Mouse (Mus musculus) limb, embryonic 12.5 days (tissue): ENCODE data around the gene Dock4. TPM values are rescaled to one million over a fixed set of nuclear protein-coding genes. Genes with fewer than 3 reads are reported as not detected.

Experiments
- ATAC-seq: fragments of 200-750 bp; cut with Nextera tagmentation; 2 replicates; pipeline ENCODE4 v1.8.0; 2017; ENCODE audit warnings: low read depth, moderate TSS enrichment; ENCODE audit not compliant: insufficient number of reproducible peaks, insufficient read depth, low FRiP score, low TSS enrichment
- H3K27ac ChIP-seq: fragments of 300-500 bp; sonication (generic); 2 replicates; pipeline ENCODE4 v1.5.1; 2016; ENCODE audit warnings: mild to moderate bottlenecking, moderate library complexity
- H3K27me3 ChIP-seq: fragments of 300-500 bp; sonication (generic); 2 replicates; pipeline ENCODE4 v1.6.1; 2016; ENCODE audit warnings: mild to moderate bottlenecking, moderate library complexity
- H3K36me3 ChIP-seq: fragments of 300-500 bp; sonication (generic); 2 replicates; pipeline ENCODE4 v1.6.1; 2016; ENCODE audit warnings: mild to moderate bottlenecking, moderate library complexity
- H3K4me1 ChIP-seq: fragments of 300-500 bp; sonication (generic); replicated peaks from 2 replicates; pipeline ENCODE4 v1.6.1; 2016
- H3K4me2 ChIP-seq: fragments of 300-500 bp; sonication (generic); 2 replicates; pipeline ENCODE4 v1.6.1; 2016; ENCODE audit warnings: mild to moderate bottlenecking, moderate library complexity
- H3K4me3 ChIP-seq: fragments of 300-500 bp; sonication (generic); replicated peaks from 2 replicates; pipeline ENCODE4 v1.5.1; 2016; ENCODE audit warnings: mild to moderate bottlenecking
- H3K9ac ChIP-seq: fragments of 300-500 bp; sonication (generic); replicated peaks from 2 replicates; pipeline ENCODE4 v1.6.1; 2016; ENCODE audit warnings: mild to moderate bottlenecking, moderate library complexity
- H3K9me3 ChIP-seq: fragments of 300-500 bp; sonication (generic); 2 replicates; pipeline ENCODE4 v1.6.1; 2016; ENCODE audit warnings: mild to moderate bottlenecking, moderate library complexity
- WGBS: fragments of 180-500 bp; shearing (Covaris S2); methylation state at CpG from one replicate; pipeline ENCODE4 v1.1.7; 2016; 5-methylcytosine and 5-hydroxymethylcytosine counted together
- polyA plus RNA-seq: library from polyadenylated mRNA; unstranded; fragments of >200 nt; fragmentation: Nextera tagmentation; extraction: Ambion mirVana; gene quantifications from 2 replicates; pipeline ENCODE4 v1.2.1, GENCODE M21; 2016

Dock4 gene
- polyA plus RNA-seq, 1 experiment from 2014 or later = 24.9 TPM

DNA sequence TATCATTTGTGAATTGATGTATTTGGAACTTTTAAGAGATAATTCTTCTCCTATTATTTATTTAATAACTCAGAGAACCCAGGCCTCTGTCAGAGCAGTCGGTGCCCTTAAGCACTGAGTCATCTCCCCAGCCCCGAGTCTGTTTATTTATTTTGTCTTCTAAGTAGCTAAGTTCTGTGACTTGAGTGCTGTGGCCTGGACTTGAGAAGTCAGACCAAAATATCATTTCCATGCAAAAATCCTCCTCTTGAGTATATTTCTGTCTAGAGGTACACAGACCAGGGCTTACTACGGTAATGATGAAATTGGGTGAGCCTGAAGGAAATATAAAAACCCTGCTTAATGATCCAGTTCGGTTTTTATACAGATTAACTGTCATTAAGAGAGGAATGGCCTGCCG is 52.1 kb downstream of the Dock4 start:
- H3K4me2 ChIP-seq = no peak overlapping the region
- H3K36me3 ChIP-seq = no peaks in the 10 kb centered on the region
- H3K9me3 ChIP-seq = no peaks in the 10 kb centered on the region
- no peak overlapping the region for H3K4me3 ChIP-seq
- no peak overlapping the region for H3K9ac ChIP-seq
- 42% methylated on average over 5 of the region's 5 CpGs for WGBS
- H3K27me3 ChIP-seq = no peaks in the 10 kb centered on the region
- peaks cover 5% of the 10 kb centered on the region; the same call in 1 of the 2 replicates for H3K4me1 ChIP-seq
- H3K27ac ChIP-seq = no peak overlapping the region
- ATAC-seq = no peak

DNA sequence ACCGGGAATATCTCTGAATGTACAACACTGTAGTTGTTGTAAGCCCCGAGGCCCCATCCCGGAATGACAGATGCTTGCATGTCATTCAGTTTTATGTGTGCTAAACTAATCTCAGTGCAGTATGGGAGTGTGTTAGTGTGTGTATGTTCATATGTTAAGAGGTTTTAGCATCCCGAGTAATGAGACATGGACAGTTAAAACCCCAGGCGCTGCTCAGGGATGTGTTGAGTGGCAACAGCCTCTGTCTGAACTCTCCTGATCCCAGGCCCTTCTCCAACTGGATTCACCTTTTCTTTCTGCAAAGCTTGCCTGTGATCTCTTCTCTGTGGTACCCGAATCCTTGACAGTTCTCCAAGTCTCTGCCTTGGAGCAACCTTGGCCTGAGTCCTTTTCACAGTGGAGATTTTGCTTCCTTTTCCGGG is 52.5 kb downstream of the Dock4 start:
- 75% methylated on average over 7 of the region's 7 CpGs for WGBS
- Histone ChIP-seq H3K4me1 (peaks cover 6% of the 10 kb centered on the region), H3K27me3 (no peaks in the 10 kb centered on the region), H3K4me2 (no peak overlapping the region), H3K9me3 (no peaks in the 10 kb centered on the region), H3K9ac (no peak overlapping the region), H3K27ac (no peak overlapping the region), H3K36me3 (no peaks in the 10 kb centered on the region), H3K4me3 (no peak overlapping the region)
- ATAC-seq = no peak

DNA sequence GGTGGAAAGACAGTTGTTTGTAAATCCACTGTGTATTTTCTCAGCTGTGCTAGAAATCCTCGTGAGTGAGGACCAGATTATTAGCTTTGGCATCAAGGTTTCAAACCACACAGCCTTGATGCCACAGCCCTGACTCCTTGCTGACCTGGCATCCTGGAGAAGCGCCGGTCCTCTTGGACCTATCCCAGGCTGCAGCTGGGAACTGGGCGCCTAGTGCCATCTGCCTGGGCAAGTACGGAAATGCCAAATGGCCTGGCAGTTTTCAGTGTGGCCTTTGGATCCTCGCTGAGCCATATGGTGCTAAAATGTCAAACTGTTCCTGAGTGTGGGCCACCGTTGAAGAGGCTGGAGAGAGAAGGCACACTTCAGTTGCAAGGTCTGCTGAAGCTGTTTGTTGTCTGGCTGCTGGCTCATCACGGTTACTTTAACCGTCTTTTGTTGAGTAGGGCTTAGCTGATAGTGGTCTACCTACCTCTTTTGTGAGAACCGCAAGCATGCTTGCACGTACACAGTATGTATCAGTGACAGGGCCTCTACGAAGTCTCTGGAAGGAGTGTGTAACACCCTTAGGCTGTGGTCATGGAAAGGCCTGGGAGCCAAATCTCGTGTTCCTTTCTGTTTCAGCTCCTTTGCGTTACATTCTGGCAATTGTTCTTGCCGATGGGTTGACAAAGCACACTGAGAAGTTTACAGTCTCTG is 53.3 kb downstream of the Dock4 start:
- Histone ChIP-seq H3K4me3 (no peak overlapping the region), H3K27ac (no peak overlapping the region), H3K9ac (no peak overlapping the region), H3K4me2 (no peak overlapping the region), H3K4me1 (peaks cover 10% of the 10 kb centered on the region), H3K27me3 (no peaks in the 10 kb centered on the region), H3K9me3 (no peaks in the 10 kb centered on the region), H3K36me3 (no peaks in the 10 kb centered on the region)
- 61% methylated on average over 15 of the region's 15 CpGs for WGBS
- no peak for ATAC-seq

GRCm38 (mm10) chr12:40499627-40500329 is 54.0 kb downstream of the Dock4 start:
- ATAC-seq = no peak
- no peaks in the 10 kb centered on the region for H3K36me3 ChIP-seq
- H3K9ac ChIP-seq = no peak overlapping the region
- H3K4me1 ChIP-seq = peaks cover 10% of the 10 kb centered on the region
- WGBS = 49% methylated on average over 5 of the region's 5 CpGs
- H3K4me3 ChIP-seq = no peak overlapping the region
- H3K4me2 ChIP-seq = no peak overlapping the region
- H3K27me3 ChIP-seq = no peaks in the 10 kb centered on the region
- no peaks in the 10 kb centered on the region for H3K9me3 ChIP-seq
- no peak overlapping the region for H3K27ac ChIP-seq

GRCm38 (mm10) chr12:40501141-40501540 is 55.4 kb downstream of the Dock4 start:
- peaks cover 10% of the 10 kb centered on the region for H3K4me1 ChIP-seq
- H3K4me3 ChIP-seq = no peak overlapping the region
- no peaks in the 10 kb centered on the region for H3K36me3 ChIP-seq
- no peaks in the 10 kb centered on the region for H3K9me3 ChIP-seq
- WGBS = 72% methylated on average over 1 of the region's 1 CpGs
- no peak overlapping the region for H3K9ac ChIP-seq
- no peak for ATAC-seq
- H3K27me3 ChIP-seq = no peaks in the 10 kb centered on the region
- H3K27ac ChIP-seq = no peak overlapping the region
- H3K4me2 ChIP-seq = no peak overlapping the region

- ATAC-seq = no peak
- H3K4me3 ChIP-seq = no peak overlapping the region
Observed at GRCm38 (mm10) chr12:40503520-40503919, 57.8 kb downstream of the Dock4 start.

GRCm38 (mm10) chr12:40504687-40505086 is 58.9 kb downstream of the Dock4 start:
- 92% methylated on average over 3 of the region's 3 CpGs for WGBS
- H3K4me3 ChIP-seq = no peak overlapping the region
- ATAC-seq = no peak

More at GRCm38 (mm10) chr12:40503520-40503919, 57.8 kb downstream of the Dock4 start:
- Histone ChIP-seq H3K27me3 (no peaks in the 10 kb centered on the region), H3K4me2 (no peak overlapping the region), H3K36me3 (no peaks in the 10 kb centered on the region), H3K9me3 (no peaks in the 10 kb centered on the region), H3K9ac (no peak overlapping the region), H3K27ac (no peak overlapping the region), H3K4me1 (peaks cover 12% of the 10 kb centered on the region)
- WGBS = 49% methylated on average over 3 of the region's 3 CpGs

GRCm38 (mm10) chr12:40507823-40508390 is 62.2 kb downstream of the Dock4 start:
- Histone ChIP-seq H3K27ac (no peak overlapping the region), H3K9ac (no peak overlapping the region), H3K36me3 (no peaks in the 10 kb centered on the region), H3K27me3 (peaks cover 6% of the 10 kb centered on the region; the same call in 1 of the 2 replicates), H3K4me1 (peaks cover 16% of the 10 kb centered on the region), H3K4me2 (no peak overlapping the region), H3K4me3 (no peak overlapping the region), H3K9me3 (no peaks in the 10 kb centered on the region)
- ATAC-seq = no peak
- WGBS = 81% methylated on average over 4 of the region's 4 CpGs

More at GRCm38 (mm10) chr12:40504687-40505086, 58.9 kb downstream of the Dock4 start:
- Histone ChIP-seq H3K9me3 (no peaks in the 10 kb centered on the region), H3K9ac (no peak overlapping the region), H3K4me1 (peaks cover 8% of the 10 kb centered on the region), H3K27ac (no peak overlapping the region), H3K4me2 (no peak overlapping the region), H3K27me3 (no peaks in the 10 kb centered on the region), H3K36me3 (no peaks in the 10 kb centered on the region)

- H3K36me3 ChIP-seq = no peaks in the 10 kb centered on the region
- no peak overlapping the region for H3K4me2 ChIP-seq
- no peak overlapping the region for H3K9ac ChIP-seq
- peaks cover 6% of the 10 kb centered on the region; the same call in 1 of the 2 replicates for H3K27me3 ChIP-seq
- WGBS = 54% methylated on average over 8 of the region's 8 CpGs
- no peak overlapping the region for H3K27ac ChIP-seq
- H3K4me1 ChIP-seq = peaks cover 17% of the 10 kb centered on the region
- no peak overlapping the region for H3K4me3 ChIP-seq
- H3K9me3 ChIP-seq = no peaks in the 10 kb centered on the region
- no peak for ATAC-seq
Observed at GRCm38 (mm10) chr12:40508416-40508815, 62.7 kb downstream of the Dock4 start.

DNA sequence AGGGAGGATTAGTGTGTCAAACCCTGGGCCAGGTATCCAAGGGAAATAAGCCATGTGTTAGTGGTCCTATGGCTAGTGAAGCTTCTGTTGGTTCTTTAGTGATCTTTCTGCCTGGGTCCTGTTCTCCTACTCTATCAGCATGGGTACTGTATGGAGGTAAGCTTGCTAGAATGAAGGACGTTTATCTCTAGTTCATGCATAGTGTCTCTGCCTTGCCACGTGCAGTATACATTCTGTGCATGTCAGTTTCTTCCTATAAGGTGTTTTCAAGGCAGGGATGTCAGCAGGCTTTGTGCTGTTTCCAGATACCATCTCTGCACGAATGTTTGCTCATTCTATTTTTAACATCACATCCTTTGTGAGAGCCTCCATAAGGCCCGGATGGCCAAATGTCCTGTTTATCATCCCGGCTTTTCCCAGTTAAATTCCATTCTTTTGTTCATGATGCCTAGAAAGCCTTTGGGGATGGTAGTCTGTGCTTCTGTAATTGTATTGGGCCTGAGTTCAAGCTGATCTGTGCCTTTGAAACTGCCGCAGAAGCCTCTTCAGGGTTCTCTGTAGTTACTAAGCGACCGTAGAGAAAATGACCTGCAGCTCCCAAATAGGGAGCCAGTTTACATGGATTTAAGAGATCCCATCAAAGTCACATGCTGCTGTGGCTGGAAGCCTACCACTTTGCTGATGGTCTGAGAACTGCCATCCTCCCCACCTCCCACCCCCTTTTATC is 66.1 kb downstream of the Dock4 start:
- no peak overlapping the region for H3K4me2 ChIP-seq
- no peaks in the 10 kb centered on the region for H3K36me3 ChIP-seq
- WGBS = 73% methylated on average over 8 of the region's 8 CpGs
- peaks cover 6% of the 10 kb centered on the region; the same call in 1 of the 2 replicates for H3K27me3 ChIP-seq
- H3K4me1 ChIP-seq = peaks cover 22% of the 10 kb centered on the region
- H3K4me3 ChIP-seq = no peak overlapping the region
- ATAC-seq = no peak
- no peak overlapping the region for H3K9ac ChIP-seq
- no peaks in the 10 kb centered on the region for H3K9me3 ChIP-seq
- no peak overlapping the region for H3K27ac ChIP-seq

GRCm38 (mm10) chr12:40512370-40512693 is 66.6 kb downstream of the Dock4 start:
- no peak overlapping the region for H3K9ac ChIP-seq
- WGBS = 70% methylated on average over 2 of the region's 2 CpGs
- H3K36me3 ChIP-seq = no peaks in the 10 kb centered on the region
- H3K4me1 ChIP-seq = peaks cover 22% of the 10 kb centered on the region
- H3K27me3 ChIP-seq = peaks cover 6% of the 10 kb centered on the region; the same call in 1 of the 2 replicates
- no peak for ATAC-seq
- no peak overlapping the region for H3K27ac ChIP-seq
- no peak overlapping the region for H3K4me2 ChIP-seq
- H3K4me3 ChIP-seq = no peak overlapping the region
- H3K9me3 ChIP-seq = no peaks in the 10 kb centered on the region
